Mouse (Mus musculus): ENCODE data around the gene Klhl29. TPM values are rescaled to one million over a fixed set of nuclear protein-coding genes. Genes with fewer than 3 reads are reported as not detected.
A peak's percentile ranks its signal among the peaks of the same experiment; 100 is the strongest.

The Klhl29 gene
- polyA plus RNA-seq, 1 experiment: not detected

- H3K79me3 ChIP-seq (ENCODE audit: low read depth): no peaks in the 10 kb centered on the region
- H3K36me3 ChIP-seq (ENCODE audit: control insufficient read depth, insufficient read depth): no peaks in the 10 kb centered on the region
- no peak for TF ChIP-seq FOSL1 (IDR thresholded peaks at IDR 0.05; ENCODE audit: insufficient read depth, low read length, poor library complexity, severe bottlenecking)
- TF ChIP-seq MYOD1 (IDR thresholded peaks at IDR 0.05; ENCODE audit: control insufficient read depth, insufficient read length, low read depth): no peak
- TF ChIP-seq USF1 (IDR thresholded peaks at IDR 0.05; ENCODE audit: low read depth): no peak
- no peaks in the 10 kb centered on the region for H3K79me2 ChIP-seq (ENCODE audit: control insufficient read depth, insufficient read depth)
- H3K4me3 ChIP-seq (ENCODE audit: insufficient read depth, poor library complexity, severe bottlenecking): no peak overlapping the region
- H3ac ChIP-seq (ENCODE audit: control insufficient read depth, insufficient read length, low read depth): no peak overlapping the region
- no peaks in the 10 kb centered on the region for H3K27me3 ChIP-seq (ENCODE audit: control insufficient read depth, insufficient read depth, insufficient read length)
These were observed 35.9 kb upstream of the Klhl29 start for GRCm38 (mm10) chr12:5411346-5411745.

- Histone ChIP-seq H3K79me3 (ENCODE audit: low read depth) (no peaks in the 10 kb centered on the region), H3K27me3 (ENCODE audit: control insufficient read depth, insufficient read depth, insufficient read length) (no peaks in the 10 kb centered on the region), H3K79me2 (ENCODE audit: control insufficient read depth, insufficient read depth) (no peaks in the 10 kb centered on the region), H3K36me3 (ENCODE audit: control insufficient read depth, insufficient read depth) (no peaks in the 10 kb centered on the region), H3K4me3 (ENCODE audit: insufficient read depth, poor library complexity, severe bottlenecking) (no peak overlapping the region), H3ac (ENCODE audit: control insufficient read depth, insufficient read length, low read depth) (no peak overlapping the region)
- TF ChIP-seq CTCF (IDR thresholded peaks at IDR 0.05; ENCODE audit: control insufficient read depth, insufficient read depth, insufficient read length) (peak; percentile 21), USF1 (IDR thresholded peaks at IDR 0.05; ENCODE audit: low read depth) (no peak)
These were observed 35.1 kb upstream of the Klhl29 start for GRCm38 (mm10) chr12:5410391-5411115.

- no peaks in the 10 kb centered on the region for H3K27me3 ChIP-seq (ENCODE audit: control insufficient read depth, insufficient read depth, insufficient read length)
- no peaks in the 10 kb centered on the region for H3K36me3 ChIP-seq (ENCODE audit: control insufficient read depth, insufficient read depth)
- H3K79me3 ChIP-seq (ENCODE audit: low read depth): no peaks in the 10 kb centered on the region
- H3ac ChIP-seq (ENCODE audit: control insufficient read depth, insufficient read length, low read depth): no peak overlapping the region
- TF ChIP-seq MYOD1 (IDR thresholded peaks at IDR 0.05; ENCODE audit: control insufficient read depth, insufficient read length, low read depth) (no peak), FOSL1 (IDR thresholded peaks at IDR 0.05; ENCODE audit: insufficient read depth, low read length, poor library complexity, severe bottlenecking) (no peak), CEBPB (IDR thresholded peaks at IDR 0.05; ENCODE audit: low read depth) (no peak), USF1 (IDR thresholded peaks at IDR 0.05; ENCODE audit: low read depth) (no peak), MAX (IDR thresholded peaks at IDR 0.05) (no peak), MYOG (IDR thresholded peaks at IDR 0.05; ENCODE audit: control insufficient read depth, extremely low read depth, insufficient read length) (no peak), CTCF (IDR thresholded peaks at IDR 0.05; ENCODE audit: control insufficient read depth, insufficient read depth, insufficient read length) (no peak)
- no peak overlapping the region for H3K4me3 ChIP-seq (ENCODE audit: insufficient read depth, poor library complexity, severe bottlenecking)
- H3K79me2 ChIP-seq (ENCODE audit: control insufficient read depth, insufficient read depth): no peaks in the 10 kb centered on the region
These were observed 31.7 kb upstream of the Klhl29 start for GRCm38 (mm10) chr12:5407175-5407574.

- H3K4me3 ChIP-seq (ENCODE audit: insufficient read depth, poor library complexity, severe bottlenecking): no peak overlapping the region
- H3ac ChIP-seq (ENCODE audit: control insufficient read depth, insufficient read length, low read depth): no peak overlapping the region
- no peaks in the 10 kb centered on the region for H3K36me3 ChIP-seq (ENCODE audit: control insufficient read depth, insufficient read depth)
- H3K79me2 ChIP-seq (ENCODE audit: control insufficient read depth, insufficient read depth): no peaks in the 10 kb centered on the region
- no peaks in the 10 kb centered on the region for H3K79me3 ChIP-seq (ENCODE audit: low read depth)
- TF ChIP-seq MYOD1 (IDR thresholded peaks at IDR 0.05; ENCODE audit: control insufficient read depth, insufficient read length, low read depth) (no peak), MAX (IDR thresholded peaks at IDR 0.05) (no peak), CEBPB (IDR thresholded peaks at IDR 0.05; ENCODE audit: low read depth) (no peak), USF1 (IDR thresholded peaks at IDR 0.05; ENCODE audit: low read depth) (no peak), CTCF (IDR thresholded peaks at IDR 0.05; ENCODE audit: control insufficient read depth, insufficient read depth, insufficient read length) (no peak), MYOG (IDR thresholded peaks at IDR 0.05; ENCODE audit: control insufficient read depth, extremely low read depth, insufficient read length) (no peak), FOSL1 (IDR thresholded peaks at IDR 0.05; ENCODE audit: insufficient read depth, low read length, poor library complexity, severe bottlenecking) (no peak)
- no peaks in the 10 kb centered on the region for H3K27me3 ChIP-seq (ENCODE audit: control insufficient read depth, insufficient read depth, insufficient read length)
These were observed 21.9 kb upstream of the Klhl29 start for GRCm38 (mm10) chr12:5397423-5397822.

- Histone ChIP-seq H3K79me2 (ENCODE audit: control insufficient read depth, insufficient read depth) (no peaks in the 10 kb centered on the region), H3K36me3 (ENCODE audit: control insufficient read depth, insufficient read depth) (no peaks in the 10 kb centered on the region), H3K79me3 (ENCODE audit: low read depth) (no peaks in the 10 kb centered on the region), H3ac (ENCODE audit: control insufficient read depth, insufficient read length, low read depth) (no peak overlapping the region), H3K27me3 (ENCODE audit: control insufficient read depth, insufficient read depth, insufficient read length) (no peaks in the 10 kb centered on the region), H3K4me3 (ENCODE audit: insufficient read depth, poor library complexity, severe bottlenecking) (no peak overlapping the region)
- no peak for TF ChIP-seq MAX (IDR thresholded peaks at IDR 0.05)
- no peak for TF ChIP-seq MYOD1 (IDR thresholded peaks at IDR 0.05; ENCODE audit: control insufficient read depth, insufficient read length, low read depth)
- TF ChIP-seq USF1 (IDR thresholded peaks at IDR 0.05; ENCODE audit: low read depth): no peak
- TF ChIP-seq MYOG (IDR thresholded peaks at IDR 0.05; ENCODE audit: control insufficient read depth, extremely low read depth, insufficient read length): no peak
- no peak for TF ChIP-seq FOSL1 (IDR thresholded peaks at IDR 0.05; ENCODE audit: insufficient read depth, low read length, poor library complexity, severe bottlenecking)
- TF ChIP-seq CEBPB (IDR thresholded peaks at IDR 0.05; ENCODE audit: low read depth): no peak
- TF ChIP-seq CTCF (IDR thresholded peaks at IDR 0.05; ENCODE audit: control insufficient read depth, insufficient read depth, insufficient read length): no peak
These were observed 19.7 kb upstream of the Klhl29 start for GRCm38 (mm10) chr12:5395188-5395587.

- Histone ChIP-seq H3K27me3 (ENCODE audit: control insufficient read depth, insufficient read depth, insufficient read length) (no peaks in the 10 kb centered on the region), H3K79me2 (ENCODE audit: control insufficient read depth, insufficient read depth) (no peaks in the 10 kb centered on the region), H3ac (ENCODE audit: control insufficient read depth, insufficient read length, low read depth) (no peak overlapping the region), H3K79me3 (ENCODE audit: low read depth) (no peaks in the 10 kb centered on the region), H3K36me3 (ENCODE audit: control insufficient read depth, insufficient read depth) (no peaks in the 10 kb centered on the region), H3K4me3 (ENCODE audit: insufficient read depth, poor library complexity, severe bottlenecking) (no peak overlapping the region)
- no peak for TF ChIP-seq MAX (IDR thresholded peaks at IDR 0.05)
- TF ChIP-seq CTCF (IDR thresholded peaks at IDR 0.05; ENCODE audit: control insufficient read depth, insufficient read depth, insufficient read length): no peak
- TF ChIP-seq MYOG (IDR thresholded peaks at IDR 0.05; ENCODE audit: control insufficient read depth, extremely low read depth, insufficient read length): no peak
- TF ChIP-seq FOSL1 (IDR thresholded peaks at IDR 0.05; ENCODE audit: insufficient read depth, low read length, poor library complexity, severe bottlenecking): no peak
- no peak for TF ChIP-seq MYOD1 (IDR thresholded peaks at IDR 0.05; ENCODE audit: control insufficient read depth, insufficient read length, low read depth)
- no peak for TF ChIP-seq CEBPB (IDR thresholded peaks at IDR 0.05; ENCODE audit: low read depth)
- TF ChIP-seq USF1 (IDR thresholded peaks at IDR 0.05; ENCODE audit: low read depth): no peak
These were observed 11.6 kb upstream of the Klhl29 start for GRCm38 (mm10) chr12:5387112-5387511.

Measured in C2C12 (cell line).